Mouse (Mus musculus): ENCODE data around the gene Pdss1. TPM values are rescaled to one million over a fixed set of nuclear protein-coding genes. Genes with fewer than 3 reads are reported as not detected.
"Not testable (repeated sequence)": the region's sequence is repeated elsewhere in the genome, so short reads cannot be mapped to it uniquely, and the experiment has no call there.

The Pdss1 gene
- total RNA-seq (2021): 10 to 100 TPM; 16.0 to 18.1 TPM
- long read RNA-seq, experiment 1, transcript Pdss1-201 (11 exons, 1,642 nt): major isoform, 22 of 26 reads
- long read RNA-seq, experiment 1, partial matches to known transcripts: 0 of 26 reads
- long read RNA-seq, experiment 1, other reads (novel, unspliced or antisense): 1 of 26 reads
- long read RNA-seq, experiment 2, transcript Pdss1-201 (11 exons, 1,642 nt): major isoform, 27 of 31 reads
- long read RNA-seq, experiment 2, partial matches to known transcripts: 0 of 31 reads
- long read RNA-seq, experiment 2, other reads (novel, unspliced or antisense): 4 of 31 reads

DNA sequence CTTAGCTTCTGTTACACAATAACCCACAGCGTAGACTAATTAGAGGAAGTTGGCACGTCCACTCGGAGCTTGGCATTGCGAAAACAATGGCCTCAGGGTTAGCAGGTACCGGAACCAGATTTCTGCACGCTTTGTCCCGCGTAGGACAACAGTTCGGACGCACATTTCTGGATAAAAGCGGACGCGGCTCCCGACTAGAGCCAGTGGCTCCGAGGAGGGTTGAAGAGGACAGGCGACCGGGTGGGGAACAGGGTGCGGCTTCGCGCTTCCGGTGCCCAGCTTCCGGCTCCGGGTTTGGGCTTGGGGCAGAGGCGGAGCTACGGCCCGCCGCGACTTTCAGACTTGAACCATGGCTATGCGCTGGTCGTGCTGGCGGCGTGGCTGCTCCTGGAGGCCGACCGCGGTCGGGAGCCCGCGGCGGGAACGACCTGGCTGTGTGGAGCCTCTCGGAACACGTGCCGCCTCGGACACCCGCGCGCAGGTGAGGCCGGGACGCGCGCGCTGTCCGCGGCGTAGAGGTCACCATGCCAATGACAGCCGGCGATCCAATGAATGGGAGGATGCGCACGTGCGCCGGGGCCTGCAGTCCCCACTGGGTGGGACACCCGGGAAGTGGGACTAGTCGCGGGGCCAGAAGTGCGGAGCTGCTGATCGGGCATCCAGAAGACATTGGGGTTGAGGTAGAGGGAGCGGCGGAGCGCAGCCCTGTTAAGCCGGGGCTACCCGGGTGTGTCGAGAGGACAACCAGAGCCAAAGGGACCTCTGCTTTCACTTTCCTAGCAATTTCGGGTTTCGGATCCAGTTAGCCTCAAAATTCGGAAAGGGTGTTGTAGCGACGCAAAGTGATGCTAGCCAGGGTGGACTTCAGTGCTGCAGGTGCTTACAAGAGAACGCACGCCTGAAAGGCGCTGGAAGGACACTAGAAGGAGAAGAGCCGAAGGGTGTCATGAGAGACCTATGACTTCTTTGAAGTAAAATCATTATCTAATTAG lies at the start of gene Pdss1:
Gene Pdss1, plus strand, starts transcription at position 241 of the 992 bp plus-strand sequence.
- intact Hi-C loops (cut with DNase I; ENCODE audit: low total_unique reads): loop anchor here (10.0 kb wide), 1 partner anchor 169 kb away; the partner anchor contains the start of gene Acbd5
- DNase-seq: peak; percentile 93

DNA sequence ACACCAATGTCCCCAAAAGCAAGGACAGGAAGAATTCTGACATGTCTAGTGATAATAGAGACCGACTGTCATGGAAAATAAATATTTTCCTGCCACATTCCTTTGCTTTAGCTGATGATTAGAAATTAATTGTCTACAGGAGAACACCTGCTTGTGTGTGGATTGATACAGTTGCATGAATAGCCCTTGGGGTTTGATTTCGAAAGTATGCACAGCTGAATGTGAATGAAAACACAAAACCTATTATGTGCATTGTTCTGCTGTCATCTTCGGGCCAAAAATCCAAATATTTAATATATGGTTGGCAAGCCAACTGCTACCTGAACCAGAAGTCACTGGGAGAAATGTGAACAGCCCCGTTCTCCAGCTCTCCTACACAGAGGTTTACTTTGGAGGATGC lies 43.4 kb upstream of the Pdss1 start:
- no peak for DNase-seq
- intact Hi-C loops (cut with DNase I; ENCODE audit: low total_unique reads): no loop called here

DNA sequence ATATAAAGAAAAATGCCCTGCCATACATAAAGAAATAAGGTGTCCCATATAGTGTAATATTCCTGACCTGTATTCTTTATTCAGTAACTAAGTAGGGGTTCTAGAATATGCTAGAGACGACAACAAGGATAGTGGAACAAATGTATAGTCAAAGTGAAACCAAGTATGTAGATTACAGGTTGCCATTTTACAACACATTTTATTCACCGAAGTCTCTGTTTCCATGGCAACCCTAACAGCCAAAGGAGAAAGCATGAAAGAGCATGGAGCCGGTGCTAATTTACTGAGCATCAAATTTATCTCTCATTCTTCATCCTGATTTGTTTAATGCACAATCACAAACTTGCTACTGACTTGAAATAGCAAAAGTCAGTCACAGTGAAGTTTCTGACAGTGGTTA lies 37.8 kb upstream of the Pdss1 start:
- intact Hi-C loops (cut with DNase I; ENCODE audit: low total_unique reads): no loop called here
- DNase-seq: no peak

DNA sequence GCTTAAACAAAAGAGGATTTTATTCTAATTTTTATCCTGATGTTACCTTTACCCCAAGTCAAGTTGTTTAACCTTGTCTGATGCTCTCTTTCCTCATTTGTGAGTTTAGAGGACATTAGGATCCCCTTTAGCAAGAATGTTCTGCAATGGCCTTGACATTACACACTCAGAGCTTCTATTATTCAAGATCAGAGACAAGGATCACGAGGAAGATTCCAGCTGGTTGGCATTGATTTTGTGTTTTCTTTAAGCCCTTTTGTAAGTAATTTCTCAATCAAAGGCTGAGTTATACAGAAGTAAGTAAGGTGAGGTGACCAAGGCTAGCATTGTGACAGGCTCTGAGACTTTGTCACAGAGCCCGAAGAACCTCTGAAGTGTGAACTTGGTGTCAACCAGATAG lies 33.1 kb upstream of the Pdss1 start:
- intact Hi-C loops (cut with DNase I; ENCODE audit: low total_unique reads): loop anchor here (10.0 kb wide), 1 partner anchor 107 kb away; no protein-coding TSS in a partner anchor
- no peak for DNase-seq

DNA sequence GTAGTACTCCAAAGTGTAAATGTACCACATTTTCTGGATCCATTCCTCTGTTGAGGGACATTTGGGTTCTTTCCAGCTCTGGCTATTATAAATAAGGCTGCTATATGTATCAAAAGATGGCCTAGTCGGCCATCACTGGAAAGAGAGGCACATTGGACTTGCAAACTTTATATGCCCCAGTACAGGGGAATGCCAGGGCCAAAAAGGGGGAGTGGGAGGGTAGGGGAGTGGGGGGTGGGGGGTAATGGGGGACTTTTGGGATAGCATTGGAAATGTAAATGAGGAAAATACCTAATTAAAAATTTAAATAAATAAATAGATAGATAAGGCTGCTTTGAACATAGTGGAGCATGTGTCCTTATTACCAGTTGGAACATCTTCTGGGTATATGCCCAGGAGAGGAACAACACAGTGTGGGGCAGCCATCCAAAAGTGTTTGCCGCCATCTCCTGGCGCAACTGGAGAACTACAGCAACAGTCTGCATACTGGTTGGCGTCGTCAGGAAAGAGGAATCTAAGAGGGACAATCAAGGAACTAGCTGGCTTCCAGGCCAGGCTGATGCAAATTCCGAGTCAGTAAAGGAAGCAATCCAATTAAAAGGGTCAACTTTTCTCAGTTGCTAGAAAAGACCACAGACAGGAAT lies 30.8 kb upstream of the Pdss1 start:
- peak; percentile 66 for DNase-seq
- intact Hi-C loops (cut with DNase I; ENCODE audit: low total_unique reads): loop anchor here (10.0 kb wide), 1 partner anchor 110 kb away; no protein-coding TSS in a partner anchor

DNA sequence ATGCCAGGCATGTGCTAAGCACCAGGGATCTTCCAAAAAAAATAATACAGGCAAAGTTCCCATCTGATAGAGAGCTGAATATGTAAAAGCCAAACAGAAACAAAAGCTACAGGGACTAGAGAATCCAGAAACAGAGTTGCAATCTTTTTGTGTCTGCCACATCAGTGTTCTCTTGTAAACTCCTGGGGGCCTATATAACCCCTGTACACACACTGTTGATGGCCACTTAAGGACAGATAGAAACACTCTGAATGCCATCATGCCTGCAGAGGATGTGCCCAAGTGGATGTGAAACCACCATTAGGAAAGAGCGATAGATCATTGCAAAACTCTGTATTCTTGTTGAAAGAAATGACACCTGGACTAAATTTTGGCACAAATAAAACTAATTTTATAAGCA lies 29.5 kb upstream of the Pdss1 start:
- intact Hi-C loops (cut with DNase I; ENCODE audit: low total_unique reads): loop anchor here (10.0 kb wide), 1 partner anchor 111 kb away; no protein-coding TSS in a partner anchor
- no peak for DNase-seq

DNA sequence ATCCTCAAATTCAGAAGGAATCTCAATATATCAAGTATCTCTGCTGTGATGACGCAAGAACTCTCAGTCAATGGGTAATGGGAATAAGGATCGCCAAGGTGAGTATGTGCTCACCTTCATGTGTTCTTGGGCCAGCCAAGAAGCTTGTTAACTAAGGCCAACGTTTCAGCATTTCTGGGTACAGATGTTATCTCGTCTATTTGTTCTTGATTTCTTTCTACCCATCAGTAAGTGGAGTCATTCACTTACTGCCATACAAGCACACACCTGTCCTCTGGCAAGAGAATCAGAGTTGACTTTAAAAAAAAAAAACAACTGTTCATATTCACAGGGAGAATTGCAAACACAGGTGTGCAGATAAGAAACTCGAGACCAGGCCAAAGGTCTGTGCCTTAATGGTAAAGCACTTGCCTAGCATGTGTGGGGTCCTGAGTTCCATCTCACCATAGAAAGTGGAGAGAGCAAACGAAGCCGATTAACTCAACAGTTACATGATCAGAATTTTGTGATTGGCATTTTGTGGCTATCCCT lies 28.4 kb upstream of the Pdss1 start:
- DNase-seq: no peak
- intact Hi-C loops (cut with DNase I; ENCODE audit: low total_unique reads): loop anchor here (10.0 kb wide), 1 partner anchor 112 kb away; no protein-coding TSS in a partner anchor

DNA sequence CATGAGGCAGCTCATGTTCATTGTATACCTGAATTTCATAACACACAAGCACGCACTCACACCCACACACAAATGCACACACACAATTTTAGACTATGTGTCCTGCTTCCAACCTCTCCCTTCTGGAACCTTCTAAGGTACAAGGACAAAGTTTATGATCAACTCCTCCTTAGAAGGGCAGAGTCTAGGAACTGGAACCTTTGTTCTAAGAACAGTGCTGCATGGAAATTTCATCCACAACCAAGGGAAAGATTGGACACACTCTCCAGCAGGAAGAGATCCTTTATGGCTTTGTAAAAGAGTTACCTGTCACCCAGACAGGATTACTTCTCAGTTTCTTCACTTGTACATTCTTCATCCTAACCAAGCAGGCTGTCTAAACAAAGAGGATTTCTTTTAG lies 22.2 kb upstream of the Pdss1 start:
- no peak for DNase-seq
- intact Hi-C loops (cut with DNase I; ENCODE audit: low total_unique reads): no loop called here

DNA sequence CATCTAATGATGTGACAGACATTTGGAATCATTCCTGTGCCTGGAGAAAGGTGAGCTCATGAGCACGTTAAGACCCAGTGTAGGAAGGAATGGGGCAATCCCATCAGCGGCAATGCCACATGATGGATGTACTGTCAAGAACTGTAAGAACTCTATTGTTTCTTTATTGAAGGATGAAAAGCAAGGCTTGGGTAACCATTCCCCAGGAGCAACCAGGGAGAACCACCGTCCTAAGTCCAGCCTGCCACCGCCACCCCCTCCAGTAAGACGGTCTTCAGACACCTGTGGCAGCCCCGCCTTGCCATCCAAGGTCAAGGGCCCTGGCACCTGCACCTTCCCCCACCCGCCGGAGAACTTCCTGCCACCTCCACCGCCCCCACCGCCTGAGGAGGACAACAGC lies 20.7 kb upstream of the Pdss1 start:
- DNase-seq: peak; percentile 4
- intact Hi-C loops (cut with DNase I; ENCODE audit: low total_unique reads): no loop called here

DNA sequence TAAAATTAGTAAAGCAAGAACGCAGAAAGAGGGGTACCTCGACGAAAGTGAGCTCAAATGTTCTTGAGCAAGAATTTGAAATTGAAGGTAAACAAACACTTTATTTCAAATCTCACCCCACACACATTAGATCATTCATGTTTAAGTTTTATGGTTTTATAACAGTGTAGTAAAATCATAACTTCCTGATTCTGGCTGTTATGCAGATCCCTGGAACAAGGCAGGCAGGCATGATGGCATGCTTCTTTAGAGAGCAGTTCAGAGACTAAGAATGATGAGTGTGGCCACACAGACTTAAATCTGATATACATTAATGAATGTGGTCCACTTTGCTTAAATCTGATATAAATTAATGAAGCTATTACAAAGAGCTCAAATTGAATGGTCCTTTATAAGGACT lies 18.7 kb upstream of the Pdss1 start:
- intact Hi-C loops (cut with DNase I; ENCODE audit: low total_unique reads): no loop called here
- no peak for DNase-seq

DNA sequence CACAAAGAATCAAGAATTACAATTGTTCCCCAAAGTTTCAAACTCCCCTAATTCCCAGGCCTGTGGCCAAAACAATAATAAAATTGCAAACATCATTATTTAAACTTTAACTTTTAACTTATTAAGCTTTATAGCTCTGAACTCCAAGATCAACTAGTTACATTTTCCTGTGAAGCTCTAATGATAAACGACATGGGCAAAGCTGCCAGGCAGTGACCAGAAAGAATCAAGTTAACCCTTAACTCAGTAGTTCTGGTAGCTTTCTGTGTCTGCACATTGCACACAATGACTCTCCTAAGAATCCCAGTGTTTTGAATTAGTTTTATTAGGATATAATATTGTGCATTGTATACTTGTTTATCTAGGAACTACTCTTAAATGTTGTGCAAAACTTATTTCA lies 16.5 kb upstream of the Pdss1 start:
- intact Hi-C loops (cut with DNase I; ENCODE audit: low total_unique reads): no loop called here
- DNase-seq: no peak

DNA sequence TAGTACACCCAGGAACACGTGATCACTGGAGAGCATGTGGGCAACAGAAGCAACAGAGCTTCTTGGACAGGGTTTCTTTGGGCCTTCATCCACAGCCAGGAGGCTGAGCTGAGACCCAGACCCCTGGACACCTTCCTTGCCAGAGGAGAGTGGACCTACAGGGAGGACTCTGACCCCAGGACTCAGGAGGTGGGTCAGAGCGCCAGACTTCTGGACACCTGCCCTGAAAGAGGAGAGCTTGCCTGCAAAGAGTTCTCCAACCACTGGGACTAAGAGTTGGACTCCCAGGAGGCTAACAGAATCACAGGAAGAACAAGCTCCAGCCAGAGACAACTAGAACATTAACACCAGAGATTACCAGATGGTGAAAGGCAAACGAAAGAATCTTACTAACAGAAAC lies 14.6 kb upstream of the Pdss1 start:
- intact Hi-C loops (cut with DNase I; ENCODE audit: low total_unique reads); DNase-seq: not testable (repeated sequence)

DNA sequence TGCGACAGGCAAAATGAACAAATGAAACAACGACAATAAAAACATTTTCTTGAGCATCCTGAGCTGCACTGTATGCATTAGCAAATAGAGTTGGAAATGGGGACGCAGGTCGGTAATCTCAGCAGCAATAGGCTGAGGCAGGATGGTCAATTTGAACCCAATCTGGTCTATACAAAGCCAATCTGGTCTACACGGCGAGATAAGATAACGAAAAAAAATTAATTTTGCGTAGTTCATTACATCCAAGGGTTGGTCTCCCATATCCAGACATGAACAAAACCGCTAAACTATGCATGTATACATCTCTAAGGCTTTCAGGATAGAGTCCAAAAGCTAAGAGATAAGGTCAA lies 415 bp upstream of the Pdss1 start:
- intact Hi-C loops (cut with DNase I; ENCODE audit: low total_unique reads): loop anchor here (10.0 kb wide), 1 partner anchor 170 kb away; the partner anchor contains the start of gene Acbd5
- DNase-seq: no peak

DNA sequence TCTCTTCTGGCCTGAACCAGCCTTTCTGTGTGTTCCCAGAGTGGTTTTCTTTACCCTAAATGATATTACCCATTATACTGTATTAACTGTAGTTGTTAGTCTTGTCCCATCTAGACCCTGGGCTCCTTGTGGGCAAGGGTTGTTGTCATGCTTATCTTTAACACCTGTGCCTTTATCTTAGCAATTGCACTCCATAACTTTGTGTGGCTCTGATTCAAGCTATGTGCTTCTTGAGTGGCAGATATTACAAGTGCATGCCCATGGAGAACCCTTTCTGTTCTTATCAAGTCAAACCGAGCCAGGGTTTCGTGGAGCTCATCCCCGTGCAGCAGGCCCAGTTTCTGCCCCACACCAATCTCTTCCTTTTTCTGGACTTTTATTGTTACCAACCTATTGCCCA lies 8.6 kb downstream of the Pdss1 start:
- intact Hi-C loops (cut with DNase I; ENCODE audit: low total_unique reads): no loop called here

DNA sequence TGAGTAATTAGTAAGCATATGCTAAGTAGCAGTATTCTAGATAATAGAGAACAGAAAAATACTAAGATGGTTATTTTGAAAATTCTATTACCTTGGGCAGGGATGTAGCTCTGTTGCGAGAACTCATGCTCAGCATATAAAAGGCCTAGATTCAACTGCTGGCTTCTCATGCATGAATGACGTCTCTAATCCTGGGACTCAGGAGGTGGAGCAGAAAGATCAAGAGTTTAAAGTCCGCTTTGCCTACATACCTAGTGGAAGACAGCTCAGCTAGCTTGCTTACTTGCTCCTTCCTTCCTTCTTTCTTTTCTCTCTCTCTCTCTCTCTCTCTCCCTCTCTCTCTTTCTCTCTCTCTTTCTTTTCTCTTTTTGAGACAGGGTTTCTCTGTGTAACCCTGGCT lies 19.1 kb downstream of the Pdss1 start:
- DNase-seq: no peak
- intact Hi-C loops (cut with DNase I; ENCODE audit: low total_unique reads): no loop called here

More for the DNA sequence above, 8.6 kb downstream of the Pdss1 start:
- no peak for DNase-seq

DNA sequence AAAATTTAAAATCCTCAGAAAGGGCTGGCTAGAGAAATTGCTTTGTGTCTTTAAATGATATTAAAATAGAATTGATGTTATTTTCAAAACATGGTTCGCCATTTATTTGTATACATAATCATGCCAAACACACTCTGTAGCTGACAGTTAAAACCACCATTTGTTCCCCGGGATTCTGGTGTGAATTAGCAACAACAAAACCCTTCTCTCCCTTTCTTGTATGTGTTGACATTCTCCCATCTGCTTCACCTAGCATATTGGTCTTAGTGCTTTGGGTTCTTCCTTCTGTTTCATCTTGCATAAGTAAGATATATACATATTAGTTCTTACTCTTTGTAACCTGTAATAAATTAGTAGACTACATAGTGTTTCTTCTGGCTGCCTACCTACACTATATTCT lies 23.3 kb downstream of the Pdss1 start:
- no peak for DNase-seq
- intact Hi-C loops (cut with DNase I; ENCODE audit: low total_unique reads): no loop called here

DNA sequence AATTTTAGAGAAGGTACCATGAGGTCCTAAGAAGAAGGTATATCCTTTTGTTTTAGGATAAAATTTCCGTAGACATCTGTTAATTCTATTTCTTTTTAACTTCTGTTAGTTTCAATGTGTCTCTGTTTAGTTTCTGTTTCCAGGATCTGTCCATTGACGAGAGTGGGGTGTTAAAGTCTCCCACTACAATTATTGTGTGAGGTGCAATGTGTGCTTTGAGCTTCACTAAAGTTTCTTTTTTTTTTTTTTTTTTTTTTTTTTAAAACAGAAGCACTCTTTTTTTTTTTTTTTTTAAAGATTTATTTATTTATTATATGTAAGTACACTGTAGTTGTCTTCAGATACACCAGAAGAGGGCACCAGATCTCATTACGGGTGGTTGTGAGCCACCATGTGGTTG lies 30.6 kb downstream of the Pdss1 start:
- intact Hi-C loops (cut with DNase I; ENCODE audit: low total_unique reads); DNase-seq: not testable (repeated sequence)

DNA sequence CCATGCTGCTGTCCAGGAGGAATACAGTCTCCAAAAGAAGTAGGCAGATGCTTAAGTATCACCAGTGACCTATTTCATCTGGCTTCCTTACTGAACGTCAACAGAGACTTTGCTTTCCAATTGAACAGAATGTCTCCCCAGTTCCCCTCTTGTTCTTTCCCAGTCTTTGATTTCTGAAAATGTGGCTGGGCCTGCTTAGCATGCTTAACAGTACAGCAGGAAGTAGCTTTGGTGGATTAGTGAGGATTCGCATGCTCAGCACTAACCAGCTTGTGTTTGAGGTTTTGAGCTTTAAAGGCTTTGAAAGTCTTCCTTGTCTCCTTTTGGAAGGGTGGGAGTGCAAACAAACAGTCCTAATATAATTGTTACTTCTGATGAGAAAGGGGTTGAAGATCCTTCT lies 32.9 kb downstream of the Pdss1 start:
- intact Hi-C loops (cut with DNase I; ENCODE audit: low total_unique reads): no loop called here
- DNase-seq: no peak

DNA sequence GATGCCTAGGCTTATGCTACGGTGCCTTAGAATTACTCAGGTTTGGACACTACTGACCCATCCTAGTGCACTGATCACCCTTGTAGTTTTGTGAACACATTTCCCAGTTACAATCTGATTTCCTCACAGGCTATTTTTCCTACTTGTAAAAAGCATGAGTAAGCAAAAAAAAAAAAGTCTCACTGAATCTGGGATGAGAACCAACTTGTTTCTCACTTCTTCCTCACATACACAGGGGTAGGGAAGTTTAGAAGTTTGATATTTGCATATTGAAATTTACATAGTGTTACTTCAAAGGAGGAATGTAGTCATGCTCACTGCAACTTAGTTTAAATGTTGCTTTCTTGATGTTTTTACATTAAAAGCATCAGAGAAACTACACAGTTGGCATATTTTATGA lies 38.2 kb downstream of the Pdss1 start:
- intact Hi-C loops (cut with DNase I; ENCODE audit: low total_unique reads): no loop called here
- no peak for DNase-seq

DNA sequence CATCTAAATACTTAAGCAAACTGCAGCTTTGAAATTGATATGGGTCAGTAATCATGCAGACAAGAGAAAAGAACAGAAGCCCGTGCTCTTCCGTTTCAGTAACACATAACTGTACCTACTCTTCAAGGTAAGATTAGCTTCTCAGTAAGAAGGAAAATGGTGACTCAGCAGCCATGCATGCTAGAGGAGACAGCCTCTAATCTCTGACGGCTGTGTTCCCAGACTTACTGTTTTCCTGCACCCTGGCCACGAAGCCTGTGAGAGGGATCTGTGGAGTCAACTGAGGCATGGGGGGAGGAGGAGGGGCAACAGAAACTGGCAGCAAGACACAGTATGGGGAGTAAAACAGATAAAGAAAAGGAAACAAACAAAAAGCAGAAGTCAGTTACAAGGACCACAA lies 54.6 kb downstream of the Pdss1 start:
- intact Hi-C loops (cut with DNase I; ENCODE audit: low total_unique reads): no loop called here
- no peak for DNase-seq
